9 mouse cellular contexts compared by ENCODE assay signal in genomic region chr10:39811507-39811906, GRCm38 (mm10).
A peak's percentile ranks its signal among the peaks of the same experiment; 100 is the strongest.
DNase-seq lines count a peak whose midpoint lies in the region; ATAC-seq and TF ChIP-seq lines count a peak whose summit lies in the region.
"Had no signal": no experiment of that assay in that cellular context is flagged by ENCODE, and none has a peak within 500 bp of the region (broad histone marks: within the 10 kb centered on the region; RNA-seq: fewer than 3 reads in every experiment).

No protein-coding gene starts in this region.

- H3K4me1 ChIP-seq in G1E (ENCODE audit: insufficient read depth, low read depth, low read length), result no peaks in the 10 kb centered on the region
- no peaks in the 10 kb centered on the region for H3K4me1 ChIP-seq in lung, postnatal 0 days (ENCODE audit: insufficient read depth, low read depth, low read length)
- H3K4me1 ChIP-seq: heart, embryonic 15.5 days had no signal

- H3K27ac ChIP-seq in lung, postnatal 0 days (ENCODE audit: low read length), result no peak overlapping the region
- H3K27ac ChIP-seq: heart, embryonic 15.5 days had no signal

- peaks cover 60% of the 10 kb centered on the region for H3K36me3 ChIP-seq in G1E (replicated peaks)
- peaks cover 15% of the 10 kb centered on the region; the same call in 1 of the 2 replicates for H3K36me3 ChIP-seq in lung, postnatal 0 days (ENCODE audit: insufficient read depth, low read length)

- no peak for ATAC-seq in G1E (ENCODE audit: extremely low read depth, insufficient number of reproducible peaks, low FRiP score, poor library complexity, severe bottlenecking)
- no peak for ATAC-seq in lung, postnatal 0 days

- H3K27me3 ChIP-seq in G1E (ENCODE audit: insufficient read depth, low read length), result no peaks in the 10 kb centered on the region
- H3K27me3 ChIP-seq in lung, postnatal 0 days (replicated peaks; ENCODE audit: insufficient read depth, low read length), result no peaks in the 10 kb centered on the region
- H3K27me3 ChIP-seq: heart, embryonic 15.5 days had no signal

- no peaks in the 10 kb centered on the region for H3K9me3 ChIP-seq in G1E (replicated peaks)
- H3K9me3 ChIP-seq in lung, postnatal 0 days (ENCODE audit: low read length), result no peaks in the 10 kb centered on the region
- H3K9me3 ChIP-seq: heart, embryonic 15.5 days had no signal

- WGBS in lung, postnatal 0 days, result 69% methylated on average over 3 of the region's 3 CpGs

- no peak overlapping the region for H3K4me2 ChIP-seq in lung, postnatal 0 days (replicated peaks; ENCODE audit: low read depth, low read length)
- H3K4me2 ChIP-seq: heart, embryonic 15.5 days had no signal

- DNase-seq in layer of hippocampus, postnatal 10 days (ENCODE audit: low spot score in 2 of 2), result peak; percentile 32 to 33
- no peak for DNase-seq in layer of hippocampus, adult 8-10 months (ENCODE audit: low spot score in 2 of 2)
- DNase-seq in G1E (ENCODE audit: low spot score), result no peak
- DNase-seq in c-Kit-negative CD71-positive TER-119-positive erythroid progenitor cells, embryonic 14.5 days (ENCODE audit: low read depth, low spot score), result peak; percentile 33
- DNase-seq in heart, adult 8-10 months (ENCODE audit: low spot score), result peak; percentile 2
- DNase-seq in lung, postnatal 0 days (ENCODE audit: low spot score), result peak; percentile 31
- DNase-seq in spleen, postnatal 36 days (ENCODE audit: low spot score in 2 of 2), result peak; percentile 23 to 28
- DNase-seq in urinary bladder, adult 18-20 months (ENCODE audit: low spot score in 2 of 2), result no peak

- no peak overlapping the region for H3K9ac ChIP-seq in lung, postnatal 0 days (replicated peaks; ENCODE audit: low read depth)
- H3K9ac ChIP-seq: heart, embryonic 15.5 days had no signal

- H3K4me3 ChIP-seq in G1E (ENCODE audit: low read depth, low read length), result no peak overlapping the region
- no peak overlapping the region for H3K4me3 ChIP-seq in lung, postnatal 0 days (ENCODE audit: low read depth, low read length)
- H3K4me3 ChIP-seq: heart, embryonic 15.5 days had no signal

- peak; percentile 72 for TF ChIP-seq CTCF in G1E (IDR thresholded peaks at IDR 0.05; ENCODE audit: low read depth, low read length)
- peak; percentile 64 for TF ChIP-seq CTCF in lung, postnatal 0 days (IDR thresholded peaks at IDR 0.05)

- TF ChIP-seq EP300 in lung, postnatal 0 days (IDR thresholded peaks at IDR 0.05), result no peak

Comparison
In these comparisons a context has a peak if more than half of its experiments do, and no peak if none do; other contexts are left out.
1. DNase-seq: peak in layer of hippocampus, postnatal 10 days (2 of 2), c-Kit-negative CD71-positive TER-119-positive erythroid progenitor cells, embryonic 14.5 days (single experiment), heart, adult 8-10 months (single experiment), lung, postnatal 0 days (single experiment) and spleen, postnatal 36 days (2 of 2); none in layer of hippocampus, adult 8-10 months (0 of 2), G1E (single experiment) and urinary bladder, adult 18-20 months (0 of 2).